Mouse (Mus musculus) thymus, postnatal 4 days (tissue): ENCODE data around the gene Dhrs13.
"Not testable (repeated sequence)": the region's sequence is repeated elsewhere in the genome, so short reads cannot be mapped to it uniquely, and the experiment has no call there.

Experiments used
- DNase-seq: peaks from one replicate; pipeline ENCODE4 v3.0.0; 2021

Dhrs13 gene

DNA sequence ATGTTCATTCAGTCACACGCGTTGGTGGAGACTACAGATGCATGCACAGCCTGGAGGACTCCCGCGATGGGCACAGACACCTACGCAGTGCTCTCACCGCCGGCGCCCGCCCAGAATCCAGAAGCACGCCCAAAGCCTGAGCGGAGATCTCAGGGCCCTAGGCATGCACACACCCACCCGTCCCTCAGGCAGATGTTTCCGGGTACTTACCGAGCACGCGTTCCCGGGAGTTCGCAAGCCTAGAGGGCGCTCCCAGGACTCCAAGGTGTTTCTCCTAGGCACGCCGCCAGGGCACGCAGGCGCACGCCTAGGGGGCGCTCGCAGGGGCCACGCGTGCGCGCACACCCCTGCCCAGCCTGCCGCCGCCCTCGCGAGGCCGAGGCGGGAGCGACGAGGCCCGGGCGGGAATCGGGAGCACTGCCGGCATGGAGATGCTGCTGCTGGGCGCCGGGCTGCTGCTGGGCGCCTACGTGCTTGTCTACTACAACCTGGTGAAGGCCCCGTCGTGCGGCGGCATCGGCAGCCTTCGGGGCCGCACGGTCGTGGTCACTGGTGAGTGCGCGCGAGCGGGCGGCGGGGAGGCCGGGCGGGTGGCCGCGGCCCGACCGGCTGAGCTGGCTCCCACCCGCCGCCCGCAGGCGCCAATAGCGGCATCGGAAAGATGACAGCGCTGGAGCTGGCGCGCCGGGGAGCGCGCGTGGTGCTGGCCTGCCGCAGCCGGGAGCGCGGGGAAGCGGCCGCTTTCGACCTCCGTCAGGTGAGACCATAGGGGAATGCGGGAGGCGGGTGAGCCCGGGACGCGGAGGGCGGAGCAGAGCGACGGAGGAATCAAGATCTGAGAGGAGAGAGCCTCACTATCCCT, at the start of gene Dhrs13:
TSS of gene Dhrs13 (plus strand) at position 334 of the 862 bp plus-strand sequence.
- peak; percentile 95 for DNase-seq

- peak; percentile 99 for DNase-seq
Observed at GRCm38 (mm10) chr11:77982441-77982905, 49.6 kb upstream of the Dhrs13 start, which contains the start of gene Phf12. TSS of gene Phf12 (plus strand) at chr11:77982754.

DNA sequence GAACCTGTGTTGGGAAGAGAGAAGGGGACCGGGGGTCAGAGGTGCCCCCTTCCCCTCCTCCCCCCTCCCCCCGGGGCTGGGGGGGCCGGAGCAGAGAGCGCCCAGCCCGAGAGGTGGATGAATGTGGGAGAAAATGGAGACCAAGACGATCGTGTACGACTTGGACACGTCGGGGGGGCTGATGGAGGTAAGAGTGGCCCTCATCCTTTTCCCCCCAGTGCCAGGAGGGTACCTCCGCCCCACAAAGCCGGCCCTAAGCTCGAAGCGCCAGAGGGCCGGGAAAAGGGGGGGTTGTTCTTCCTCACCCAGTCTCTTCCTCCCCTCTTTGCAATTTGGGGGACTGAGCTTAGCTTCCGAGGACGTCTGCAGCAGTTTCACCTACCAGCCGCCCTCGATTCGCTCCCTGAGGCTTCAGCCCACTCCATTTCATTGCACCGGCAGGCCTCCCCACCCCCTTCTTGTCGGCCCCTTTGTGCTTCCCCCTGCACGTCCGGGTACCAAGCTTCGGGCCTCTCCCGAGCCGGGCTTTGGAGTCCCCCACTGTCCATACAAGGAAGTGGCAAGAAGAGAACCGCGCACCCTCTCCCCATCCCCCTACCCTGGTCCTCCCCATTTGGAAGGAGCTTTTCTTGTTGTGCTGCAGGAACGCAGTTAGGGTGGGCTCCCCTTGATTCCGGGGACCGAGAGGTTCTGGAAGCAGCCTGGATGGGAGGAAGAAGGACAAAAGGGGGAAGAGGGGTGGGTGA, 48.7 kb upstream of the Dhrs13 start:
- DNase-seq = peak; percentile 77

- peak; percentile 80 for DNase-seq
Observed at GRCm38 (mm10) chr11:77983937-77984835, 47.9 kb upstream of the Dhrs13 start.

DNA sequence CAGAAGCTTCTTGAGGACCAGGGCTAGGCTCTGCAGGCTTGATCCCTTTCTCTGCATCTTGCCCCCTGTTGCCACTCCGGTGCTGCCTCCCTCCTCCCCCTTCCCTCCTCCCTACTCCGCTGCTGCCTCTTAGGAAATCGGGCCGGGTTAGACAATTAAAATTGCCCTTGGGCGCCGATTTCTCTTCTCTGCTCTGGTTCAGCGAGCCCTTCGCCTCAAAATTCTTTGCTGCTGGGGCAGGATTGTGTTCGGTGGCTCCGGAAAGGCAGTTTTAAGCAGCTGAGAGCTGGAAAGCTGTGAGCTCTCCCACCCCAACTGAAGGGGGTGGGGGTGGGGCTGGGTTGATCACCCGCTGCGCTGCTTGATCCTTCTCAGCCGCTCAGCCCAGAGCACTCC, 47.2 kb upstream of the Dhrs13 start:
- peak; percentile 68 for DNase-seq

GRCm38 (mm10) chr11:77985541-77986065, 46.5 kb upstream of the Dhrs13 start:
- no peak for DNase-seq

GRCm38 (mm10) chr11:77989071-77989690, 42.9 kb upstream of the Dhrs13 start:
- DNase-seq = no peak

GRCm38 (mm10) chr11:77995556-77995955, 36.5 kb upstream of the Dhrs13 start:
- no peak for DNase-seq

- DNase-seq = no peak
Observed at GRCm38 (mm10) chr11:78006446-78006845, 25.6 kb upstream of the Dhrs13 start.

- peak; percentile 85 for DNase-seq
Observed at GRCm38 (mm10) chr11:78019676-78020075, 12.4 kb upstream of the Dhrs13 start.

- peak; percentile 69 for DNase-seq
Observed at GRCm38 (mm10) chr11:78023607-78024006, 8.5 kb upstream of the Dhrs13 start.

- no peak for DNase-seq
Observed at GRCm38 (mm10) chr11:78029240-78029639, 2.8 kb upstream of the Dhrs13 start.

GRCm38 (mm10) chr11:78030600-78030999, 1.5 kb upstream of the Dhrs13 start:
- no peak for DNase-seq

GRCm38 (mm10) chr11:78031389-78031788, 691 bp upstream of the Dhrs13 start:
- no peak for DNase-seq

- DNase-seq = no peak
Observed at GRCm38 (mm10) chr11:78032809-78033195, 722 bp downstream of the Dhrs13 start.

- no peak for DNase-seq
Observed at GRCm38 (mm10) chr11:78033931-78034617, 2.0 kb downstream of the Dhrs13 start.

DNA sequence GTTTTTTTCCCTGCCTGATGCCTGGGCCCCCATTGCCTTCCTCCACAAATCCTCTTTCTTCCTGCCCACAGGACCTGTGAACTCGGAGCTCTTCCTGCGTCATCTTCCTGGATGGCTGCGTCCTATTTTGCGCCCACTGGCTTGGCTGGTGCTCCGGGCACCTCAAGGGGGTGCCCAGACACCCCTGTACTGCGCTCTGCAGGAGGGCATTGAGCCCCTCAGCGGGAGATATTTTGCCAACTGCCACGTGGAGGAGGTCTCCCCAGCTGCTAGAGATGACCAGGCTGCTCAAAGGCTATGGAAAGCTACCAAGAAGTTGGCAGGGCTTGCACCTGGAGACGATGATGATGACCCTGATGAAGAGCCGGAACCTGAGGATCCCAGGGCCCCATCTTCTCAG, 4.7 kb downstream of the Dhrs13 start:
- no peak for DNase-seq

- DNase-seq = peak; percentile 88
Observed at GRCm38 (mm10) chr11:78037831-78038752, 6.0 kb downstream of the Dhrs13 start, which contains the start of gene Flot2. TSS of gene Flot2 (plus strand) at chr11:78037931.

GRCm38 (mm10) chr11:78040878-78041277, 8.8 kb downstream of the Dhrs13 start:
- DNase-seq = no peak

DNA sequence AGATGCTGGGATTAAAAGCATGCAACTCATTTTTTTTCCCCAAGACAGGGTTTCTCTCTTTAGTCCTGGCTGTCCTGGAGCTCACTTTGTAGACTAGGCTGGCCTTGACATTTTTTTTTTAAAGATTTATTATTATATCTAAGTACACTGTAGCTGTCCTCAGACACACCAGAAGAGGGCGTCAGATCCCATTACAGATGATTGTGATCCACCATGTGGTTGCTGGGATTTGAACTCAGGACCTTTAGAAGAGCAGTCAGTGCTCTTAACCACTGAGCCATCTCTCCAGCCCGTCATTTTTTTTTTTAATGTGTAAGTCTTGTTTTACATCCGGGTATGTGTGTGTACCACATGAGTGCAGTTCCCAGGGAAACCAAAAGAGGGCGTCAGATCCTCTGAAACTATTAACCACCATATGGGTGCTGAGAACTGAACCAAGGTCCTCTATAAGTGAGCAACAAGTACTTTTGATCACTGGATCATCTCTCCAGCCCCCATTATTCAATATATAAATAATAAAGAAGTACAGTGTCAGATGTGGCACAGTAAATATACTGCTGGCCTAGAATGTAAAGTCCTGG, 10.3 kb downstream of the Dhrs13 start:
- not testable (repeated sequence) for DNase-seq
